Mouse (Mus musculus) myocyte (in vitro differentiated cells): ENCODE measurements around the gene Adsl. TPM values are rescaled to one million over a fixed set of nuclear protein-coding genes. Genes with fewer than 3 reads are reported as not detected.

Experiments used
- H3K27me3 ChIP-seq: one replicate; pipeline ENCODE4 v1.6.1; 2011; ENCODE audit not compliant: control insufficient read depth, insufficient read depth, insufficient read length
- H3K36me3 ChIP-seq: one replicate; pipeline ENCODE4 v1.6.1; 2011; ENCODE audit not compliant: control insufficient read depth, insufficient read depth
- H3K4me2 ChIP-seq: one replicate; pipeline ENCODE4 v1.6.1; 2011; ENCODE audit warnings: low read depth, control low read depth
- H3K4me3 ChIP-seq: one replicate; pipeline ENCODE4 v1.5.1; 2011; ENCODE audit warnings: mild to moderate bottlenecking, control low read depth, moderate library complexity
- H3K79me2 ChIP-seq: one replicate; pipeline ENCODE4 v1.6.1; 2011; ENCODE audit not compliant: control insufficient read depth, insufficient read depth
- H3ac ChIP-seq: one replicate; pipeline ENCODE4 v1.6.1; 2011; ENCODE audit not compliant: control insufficient read depth, insufficient read length
- CEBPB ChIP-seq: IDR thresholded peaks from 2 replicates; pipeline ENCODE4 v1.6.1; 2011; ENCODE audit warnings: mild to moderate bottlenecking, moderate library complexity; ENCODE audit not compliant: poor library complexity, insufficient read depth, severe bottlenecking
- E2F4 ChIP-seq: IDR thresholded peaks from one replicate; pipeline ENCODE4 v1.6.1; 2011; ENCODE audit warnings: mild to moderate bottlenecking, control low read depth, moderate library complexity; ENCODE audit not compliant: insufficient read depth
- MAX ChIP-seq: IDR thresholded peaks from one replicate; pipeline ENCODE4 v1.6.1; 2011; ENCODE audit warnings: low read depth, mild to moderate bottlenecking, control low read depth
- MYOD1 ChIP-seq, 3 experiments: IDR thresholded peaks; one replicate each; pipeline ENCODE4 v1.6.1; 2011; ENCODE audit warnings: control low read depth in 2 of 3, low read depth in 2 of 3, mild to moderate bottlenecking in 2 of 3, moderate library complexity in 1 of 3; ENCODE audit not compliant: insufficient read length in 2 of 3, control insufficient read depth in 1 of 3
- MYOG ChIP-seq, 3 experiments: IDR thresholded peaks; one replicate each; pipeline ENCODE4 v1.6.1; 2011; ENCODE audit warnings: control low read depth in 2 of 3, low read depth in 2 of 3, mild to moderate bottlenecking in 2 of 3; ENCODE audit not compliant: insufficient read length in 2 of 3, control insufficient read depth in 1 of 3, insufficient read depth in 1 of 3
- POLR2A ChIP-seq: IDR thresholded peaks from one replicate; pipeline ENCODE4 v1.6.1; 2011; ENCODE audit warnings: low read depth, mild to moderate bottlenecking, control low read depth, moderate library complexity; ENCODE audit not compliant: insufficient read length
- POLR2AphosphoS2 ChIP-seq: IDR thresholded peaks from one replicate; pipeline ENCODE4 v1.6.1; 2011; ENCODE audit warnings: low read depth, control low read depth; ENCODE audit not compliant: insufficient read length
- REST ChIP-seq: IDR thresholded peaks from one replicate; pipeline ENCODE4 v1.6.1; 2011; ENCODE audit warnings: mild to moderate bottlenecking, control low read depth, moderate library complexity; ENCODE audit not compliant: insufficient read depth, insufficient read length
- SRF ChIP-seq: IDR thresholded peaks from one replicate; pipeline ENCODE4 v1.6.1; 2011; ENCODE audit warnings: low read depth; ENCODE audit not compliant: control insufficient read depth, insufficient read length
- TCF12 ChIP-seq: IDR thresholded peaks from one replicate; pipeline ENCODE4 v1.6.1; 2011; ENCODE audit warnings: mild to moderate bottlenecking, control low read depth; ENCODE audit not compliant: poor library complexity, insufficient read depth, severe bottlenecking
- TCF3 ChIP-seq: IDR thresholded peaks from one replicate; pipeline ENCODE4 v1.6.1; 2011; ENCODE audit warnings: low read depth, control low read depth; ENCODE audit not compliant: insufficient read length
- USF1 ChIP-seq: IDR thresholded peaks from one replicate; pipeline ENCODE4 v1.6.1; 2011; ENCODE audit warnings: low read depth, mild to moderate bottlenecking, control low read depth, moderate library complexity
- polyA plus RNA-seq: library from polyadenylated mRNA; unstranded; fragments of >200 nt; fragmentation: generic; extraction: Trizol; gene quantifications from one replicate; pipeline ENCODE4 v1.2.1, GENCODE M21; 2012; ENCODE audit warnings: missing spikeins

Adsl gene
- polyA plus RNA-seq, 1 experiment, result 151 TPM

DNA sequence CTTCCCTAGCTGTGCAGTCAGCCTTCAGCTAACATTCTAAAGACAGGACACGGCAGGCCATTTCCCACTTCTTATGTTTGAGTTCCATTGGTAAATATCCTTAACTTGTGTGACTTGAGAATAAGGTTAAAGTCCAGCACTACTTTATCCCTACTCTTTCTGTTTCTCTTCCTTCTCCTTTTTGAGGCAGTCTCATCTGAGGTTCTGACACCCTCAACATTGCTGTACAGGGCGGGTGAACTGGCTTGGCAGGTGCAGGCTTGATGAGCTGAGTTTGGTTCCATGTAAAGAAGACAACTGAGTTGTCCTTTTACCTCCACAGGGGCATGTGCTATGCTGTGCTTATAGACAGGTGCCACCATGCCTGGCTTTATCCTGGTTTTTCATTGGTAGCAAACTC, 35.0 kb downstream of the Adsl start:
- no peak overlapping the region for H3ac ChIP-seq
- peaks cover under 1% of the 10 kb centered on the region for H3K79me2 ChIP-seq
- no peak overlapping the region for H3K4me2 ChIP-seq
- no peaks in the 10 kb centered on the region for H3K27me3 ChIP-seq
- no peak for TF ChIP-seq POLR2A
- TF ChIP-seq CEBPB, result no peak
- no peak for TF ChIP-seq MYOG (IDR thresholded peaks at IDR 0.05; ENCODE audit: control insufficient read depth in 1 of 3, insufficient read depth in 1 of 3, insufficient read length in 2 of 3, low read depth in 2 of 3)
- TF ChIP-seq POLR2AphosphoS2, result no peak
- TF ChIP-seq E2F4, result no peak
- H3K36me3 ChIP-seq, result peaks cover 6% of the 10 kb centered on the region
- no peak overlapping the region for H3K4me3 ChIP-seq

DNA sequence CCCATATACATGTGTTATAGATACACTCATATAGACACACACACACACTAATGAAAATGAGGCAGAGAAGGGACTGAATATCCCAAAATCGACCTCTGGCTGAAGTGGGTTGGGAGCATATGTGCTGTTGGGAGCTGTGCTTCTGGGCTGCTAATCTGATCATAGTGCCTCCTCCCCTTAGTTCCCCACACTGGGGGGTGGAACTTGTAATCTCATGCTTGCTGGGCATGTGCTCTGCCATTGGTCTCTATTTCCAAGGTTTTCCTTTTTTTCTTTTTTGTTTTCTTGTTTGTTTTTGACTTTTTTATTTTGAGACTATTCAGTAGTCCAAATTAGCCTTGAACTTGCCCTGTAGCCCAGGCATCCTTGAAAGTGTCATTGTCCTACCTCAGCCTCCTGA, 40.0 kb downstream of the Adsl start:
- H3K4me3 ChIP-seq, result no peak overlapping the region
- no peak for TF ChIP-seq MAX
- no peak for TF ChIP-seq POLR2A
- no peak for TF ChIP-seq TCF3
- no peak for TF ChIP-seq USF1
- no peak for TF ChIP-seq MYOG (IDR thresholded peaks at IDR 0.05; ENCODE audit: control insufficient read depth in 1 of 3, insufficient read depth in 1 of 3, insufficient read length in 2 of 3, low read depth in 2 of 3)
- no peak for TF ChIP-seq MYOD1 (IDR thresholded peaks at IDR 0.05; ENCODE audit: control insufficient read depth in 1 of 3, insufficient read length in 2 of 3, low read depth in 2 of 3)
- no peak for TF ChIP-seq POLR2AphosphoS2
- TF ChIP-seq CEBPB, result no peak
- TF ChIP-seq REST, result no peak
- TF ChIP-seq TCF12, result no peak
- TF ChIP-seq SRF, result no peak
- no peak for TF ChIP-seq E2F4
- no peaks in the 10 kb centered on the region for H3K79me2 ChIP-seq
- no peak overlapping the region for H3K4me2 ChIP-seq
- H3K36me3 ChIP-seq, result no peaks in the 10 kb centered on the region
- H3K27me3 ChIP-seq, result no peaks in the 10 kb centered on the region
- H3ac ChIP-seq, result no peak overlapping the region

- no peak overlapping the region for H3K4me3 ChIP-seq
- H3K27me3 ChIP-seq, result no peaks in the 10 kb centered on the region
- no peak for TF ChIP-seq SRF
- TF ChIP-seq MYOG (IDR thresholded peaks at IDR 0.05; ENCODE audit: control insufficient read depth in 1 of 3, insufficient read depth in 1 of 3, insufficient read length in 2 of 3, low read depth in 2 of 3), result no peak
- H3K79me2 ChIP-seq, result no peaks in the 10 kb centered on the region
- no peaks in the 10 kb centered on the region for H3K36me3 ChIP-seq
- H3ac ChIP-seq, result no peak overlapping the region
- no peak overlapping the region for H3K4me2 ChIP-seq
Measured at GRCm38 (mm10) chr15:80989712-80990111, 41.4 kb downstream of the Adsl start.

DNA sequence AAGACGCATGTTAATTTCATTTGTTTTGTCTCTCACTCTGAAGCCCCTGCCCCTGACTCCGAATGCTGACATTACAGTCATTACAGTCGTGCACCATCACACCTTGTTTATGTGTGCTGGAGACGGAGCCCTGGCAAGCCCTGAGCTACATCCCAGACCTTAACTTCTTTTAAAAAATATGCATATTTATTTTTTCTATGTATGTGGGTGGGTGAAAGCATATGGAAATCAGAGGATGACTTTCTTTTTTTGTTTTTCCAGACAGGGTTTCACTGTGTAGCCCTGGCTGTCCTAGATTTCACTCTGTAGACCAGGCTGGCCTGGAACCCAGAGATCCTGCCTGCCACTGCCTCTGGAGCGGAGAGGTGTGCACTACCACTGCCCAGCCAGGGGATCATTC, 46.7 kb downstream of the Adsl start:
- H3K36me3 ChIP-seq, result no peaks in the 10 kb centered on the region
- no peaks in the 10 kb centered on the region for H3K79me2 ChIP-seq
- H3K27me3 ChIP-seq, result no peaks in the 10 kb centered on the region
- no peak overlapping the region for H3ac ChIP-seq
- TF ChIP-seq POLR2AphosphoS2, result no peak
- no peak for TF ChIP-seq MYOG (IDR thresholded peaks at IDR 0.05; ENCODE audit: control insufficient read depth in 1 of 3, insufficient read depth in 1 of 3, insufficient read length in 2 of 3, low read depth in 2 of 3)
- no peak for TF ChIP-seq POLR2A
- no peak for TF ChIP-seq CEBPB
- TF ChIP-seq E2F4, result no peak
- TF ChIP-seq SRF, result no peak
- H3K4me3 ChIP-seq, result no peak overlapping the region
- no peak overlapping the region for H3K4me2 ChIP-seq

DNA sequence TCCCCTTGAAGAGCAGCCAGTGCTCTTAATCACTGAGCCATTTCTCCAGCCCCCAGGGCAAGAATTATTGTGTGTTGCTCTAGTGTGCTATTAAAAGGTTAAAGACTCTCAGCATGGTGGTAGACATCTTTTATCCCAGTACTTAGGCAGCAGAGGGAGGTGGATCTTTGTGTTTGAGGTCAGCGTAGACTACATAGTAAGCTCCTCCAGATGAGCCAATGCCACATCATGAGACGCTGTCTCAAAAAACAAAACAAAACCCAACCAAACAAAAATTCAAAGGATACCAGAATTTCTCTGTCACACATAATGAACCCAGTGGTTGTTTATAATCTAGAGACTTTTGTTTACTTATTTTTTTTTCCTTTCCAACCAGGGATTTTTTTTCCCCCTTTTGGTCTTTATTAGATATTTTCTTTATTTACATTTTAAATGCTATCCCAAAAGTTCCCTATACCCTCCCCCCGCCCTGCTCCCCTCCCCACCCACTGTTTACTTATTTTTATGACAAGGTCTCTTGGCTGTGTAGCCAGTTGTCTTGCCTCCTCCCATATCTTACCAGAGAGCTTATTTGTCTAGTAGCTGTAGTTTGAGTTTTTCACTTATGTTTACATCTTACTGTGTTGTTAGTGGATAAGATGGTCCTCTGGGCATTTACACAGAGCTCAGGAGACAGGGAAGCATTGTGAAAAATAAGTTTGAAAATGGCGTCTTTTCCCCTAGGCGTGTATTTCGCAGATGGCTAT, 48.0 kb downstream of the Adsl start:
- Histone ChIP-seq H3K4me2 (no peak overlapping the region), H3K79me2 (no peaks in the 10 kb centered on the region), H3K27me3 (no peaks in the 10 kb centered on the region), H3K36me3 (no peaks in the 10 kb centered on the region), H3ac (no peak overlapping the region), H3K4me3 (no peak overlapping the region)
- TF ChIP-seq POLR2AphosphoS2, result no peak
- no peak for TF ChIP-seq MYOG (IDR thresholded peaks at IDR 0.05; ENCODE audit: control insufficient read depth in 1 of 3, insufficient read depth in 1 of 3, insufficient read length in 2 of 3, low read depth in 2 of 3)
- no peak for TF ChIP-seq MAX
- no peak for TF ChIP-seq TCF12
- TF ChIP-seq USF1, result no peak
- TF ChIP-seq E2F4, result no peak
- no peak for TF ChIP-seq MYOD1 (IDR thresholded peaks at IDR 0.05; ENCODE audit: control insufficient read depth in 1 of 3, insufficient read length in 2 of 3, low read depth in 2 of 3)
- no peak for TF ChIP-seq REST
- TF ChIP-seq CEBPB, result no peak
- TF ChIP-seq TCF3, result no peak
- no peak for TF ChIP-seq SRF
- TF ChIP-seq POLR2A, result no peak
